Mouse (Mus musculus): ENCODE measurements around the gene Neil3.

Neil3 gene

DNA sequence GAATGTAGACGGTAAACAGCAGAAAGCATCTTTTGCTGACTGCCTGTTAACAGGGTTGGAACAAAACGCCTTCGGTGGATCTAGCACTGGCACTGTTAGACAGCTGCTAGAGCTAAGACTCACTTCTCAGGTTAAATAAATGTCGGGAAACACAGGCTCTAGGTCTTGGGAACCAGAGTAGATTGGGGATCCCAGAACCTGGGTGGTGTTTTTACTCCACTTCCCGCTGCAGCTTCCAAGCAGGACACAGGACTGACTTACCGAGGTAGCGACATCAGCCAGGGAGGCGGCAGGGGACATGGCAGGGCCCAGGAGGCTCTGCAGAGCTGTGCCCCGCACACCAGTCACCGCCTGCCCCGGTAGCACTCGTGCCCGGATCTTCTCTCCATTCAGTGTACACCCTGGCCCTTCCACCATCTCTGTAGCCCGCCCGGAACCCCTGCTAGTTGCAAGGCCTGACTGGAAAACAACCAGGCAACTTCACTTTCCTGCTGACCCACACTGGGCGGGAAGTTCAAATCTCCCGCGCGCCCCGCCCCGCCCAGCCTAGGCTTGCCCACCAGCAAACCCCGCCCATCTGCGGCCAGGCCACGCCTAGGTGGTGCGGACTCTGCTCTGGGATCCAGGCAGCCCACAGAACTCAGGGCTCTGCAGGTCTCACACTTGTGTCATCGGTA, at the start of gene Neil3:
Gene Neil3, minus strand, starts transcription at position 571 of the 677 bp plus-strand sequence.
- peak; percentile 84 for DNase-seq (ENCODE audit: low read depth, low spot score)

DNA sequence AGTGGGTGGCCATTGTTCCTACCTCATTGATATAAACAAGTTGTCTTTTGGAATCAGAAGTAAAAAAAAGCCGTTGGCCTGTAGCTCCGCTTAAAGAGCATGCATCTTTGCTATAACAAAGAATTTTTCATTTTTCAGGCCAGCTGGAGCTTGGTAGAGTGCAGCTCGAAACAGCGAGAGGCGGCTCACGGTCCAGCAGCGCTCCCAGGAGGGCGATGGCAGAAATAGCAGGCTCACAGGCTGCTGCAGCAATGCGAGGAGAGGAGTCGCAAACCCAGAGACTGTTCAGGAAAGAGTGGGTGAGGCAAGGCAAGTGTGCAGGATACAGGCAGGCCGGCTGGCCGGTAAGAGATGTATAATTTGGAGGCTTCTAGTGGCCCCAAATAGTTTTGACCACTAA, 42.0 kb upstream of the Neil3 start:
- peak; percentile 56 for DNase-seq (ENCODE audit: low read depth, low spot score)

DNA sequence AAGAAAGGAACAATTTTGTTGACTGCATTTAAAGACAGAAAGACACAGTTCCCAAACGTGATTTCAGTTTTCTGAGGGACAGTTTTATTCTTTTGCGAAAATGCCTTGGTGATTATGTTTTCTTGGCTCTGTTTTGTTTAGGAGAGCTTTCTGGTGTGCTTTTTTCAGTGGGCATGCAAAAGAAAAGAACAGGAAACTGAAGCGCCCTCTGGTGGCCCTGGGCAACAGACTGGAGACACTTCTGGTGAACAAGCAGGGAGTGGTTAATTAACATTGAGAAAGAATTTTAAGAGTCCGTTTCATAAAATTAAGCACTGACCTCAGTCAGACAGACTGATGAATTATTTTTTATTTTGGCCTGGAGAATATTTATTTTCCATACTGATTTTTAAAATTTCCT, 25.1 kb upstream of the Neil3 start:
- DNase-seq (ENCODE audit: low read depth, low spot score) = peak; percentile 40

DNA sequence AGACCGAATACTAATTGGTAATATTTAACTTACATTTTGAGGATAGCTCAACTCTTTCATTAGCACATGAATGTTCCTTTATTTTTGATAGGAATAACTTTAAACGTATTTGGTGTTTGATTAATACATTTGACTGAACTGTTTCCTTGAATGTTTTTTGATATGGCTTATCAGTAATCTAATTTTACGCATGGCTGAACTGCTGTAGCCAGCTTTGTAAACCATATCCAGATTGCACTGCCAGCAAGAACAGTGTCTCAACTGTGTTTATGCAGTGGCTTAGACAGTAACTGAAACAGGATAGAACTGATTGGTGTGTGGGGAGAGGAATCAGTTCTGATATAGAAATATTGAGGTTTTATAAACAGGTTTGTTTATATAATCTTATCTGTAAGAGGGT, 22.6 kb upstream of the Neil3 start:
- DNase-seq (ENCODE audit: low read depth, low spot score) = no peak

DNA sequence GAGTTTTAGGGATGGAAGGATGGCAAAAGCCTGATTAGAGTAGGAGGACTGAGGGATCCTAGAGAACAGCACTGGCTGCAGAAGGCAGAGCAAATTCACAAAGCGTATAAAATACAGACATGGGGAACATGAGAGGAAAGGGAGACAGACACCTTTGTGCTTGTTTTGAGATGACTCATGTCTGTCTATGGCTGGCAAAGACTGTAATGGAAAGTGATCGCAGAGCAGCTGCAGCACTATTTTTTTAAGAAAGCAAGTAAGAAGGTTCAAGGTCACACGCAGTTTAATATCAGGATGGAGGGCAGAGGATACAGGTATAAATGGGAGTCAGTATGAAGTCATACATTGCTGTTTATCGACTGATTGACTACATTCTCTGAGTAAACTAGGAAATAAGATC, 8.2 kb downstream of the Neil3 start:
- no peak for DNase-seq (ENCODE audit: low read depth, low spot score)

DNA sequence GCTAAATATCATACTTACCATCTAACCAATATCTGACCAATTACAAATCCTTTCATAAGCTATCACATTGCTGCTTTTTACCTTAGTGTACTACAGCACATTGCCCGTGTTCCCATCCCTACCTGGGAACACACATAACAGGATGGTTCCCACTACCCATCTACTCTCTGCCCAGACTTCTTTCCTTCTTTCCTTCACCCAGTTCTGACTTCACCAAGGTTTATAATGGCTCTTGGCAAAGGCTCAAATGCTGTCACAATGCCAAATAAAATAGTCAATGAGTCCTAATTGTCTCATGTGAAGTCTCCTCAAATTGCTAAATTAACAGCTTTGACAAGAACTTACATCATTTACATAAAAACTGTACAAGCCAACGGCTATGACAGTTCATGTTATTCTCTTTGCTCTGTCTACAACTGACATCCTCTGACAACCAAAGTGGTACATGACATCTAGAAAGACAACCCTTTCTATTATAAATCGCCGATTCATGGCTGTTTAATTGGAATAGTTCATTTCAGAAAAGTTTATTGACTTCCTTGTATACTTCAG, 9.9 kb downstream of the Neil3 start:
- DNase-seq (ENCODE audit: low read depth, low spot score) = no peak

DNA sequence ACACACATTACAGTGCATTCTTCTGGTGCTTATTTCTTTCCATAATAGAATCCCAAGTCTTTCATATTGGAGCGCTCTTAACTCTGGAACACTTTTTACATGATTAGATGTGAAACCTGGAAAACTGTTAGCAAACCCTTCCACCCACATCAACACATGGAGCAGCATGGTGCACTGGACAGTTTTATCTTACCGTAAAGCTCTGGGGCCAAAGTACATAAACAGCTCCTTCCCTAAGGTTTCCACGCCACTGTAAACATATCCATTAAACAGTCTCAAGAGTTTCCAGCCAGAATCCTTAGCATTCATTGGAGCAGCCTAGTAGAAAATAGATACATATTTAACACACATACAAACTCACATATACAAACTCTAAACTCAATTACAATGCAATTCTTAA, 15.4 kb downstream of the Neil3 start:
- no peak for DNase-seq (ENCODE audit: low read depth, low spot score)

DNA sequence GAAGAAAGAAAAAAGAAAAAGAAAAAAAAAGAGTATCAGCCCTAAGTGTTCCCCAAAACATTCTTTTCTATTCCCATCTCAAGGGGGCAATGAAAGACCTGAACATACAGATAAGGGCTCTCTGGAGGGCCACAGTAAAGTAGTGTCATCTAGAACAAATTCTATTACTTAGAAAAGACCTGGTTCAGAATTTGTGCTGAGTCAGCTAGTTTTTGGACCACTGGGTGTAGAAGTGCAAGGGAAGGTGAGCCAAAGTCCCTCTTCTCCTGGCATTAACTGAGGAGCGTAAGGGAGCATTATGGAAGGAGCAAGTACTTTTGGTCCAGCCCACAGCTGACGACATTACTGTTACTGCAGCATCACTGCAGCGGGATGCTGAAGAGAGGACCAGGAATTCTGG, 19.7 kb downstream of the Neil3 start:
- no peak for DNase-seq (ENCODE audit: low read depth, low spot score)

DNA sequence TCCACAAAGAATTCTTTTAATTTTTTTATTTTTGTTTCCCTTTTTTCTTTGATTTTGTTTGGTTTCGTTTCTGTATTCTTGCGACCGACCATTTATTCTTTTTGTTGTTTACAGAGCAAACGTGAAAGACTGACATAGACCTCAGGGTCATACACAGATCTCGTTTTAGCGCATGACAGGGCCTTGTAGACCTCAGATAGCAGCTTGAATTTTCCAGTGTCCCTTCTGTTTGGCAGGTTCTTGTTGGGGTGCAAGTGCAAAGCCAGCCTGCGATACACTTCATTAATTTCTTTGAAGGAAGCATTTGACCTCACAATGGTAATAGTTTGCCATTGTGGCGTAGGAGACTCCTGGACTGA, 24.6 kb downstream of the Neil3 start:
- DNase-seq (ENCODE audit: low read depth, low spot score) = no peak

DNA sequence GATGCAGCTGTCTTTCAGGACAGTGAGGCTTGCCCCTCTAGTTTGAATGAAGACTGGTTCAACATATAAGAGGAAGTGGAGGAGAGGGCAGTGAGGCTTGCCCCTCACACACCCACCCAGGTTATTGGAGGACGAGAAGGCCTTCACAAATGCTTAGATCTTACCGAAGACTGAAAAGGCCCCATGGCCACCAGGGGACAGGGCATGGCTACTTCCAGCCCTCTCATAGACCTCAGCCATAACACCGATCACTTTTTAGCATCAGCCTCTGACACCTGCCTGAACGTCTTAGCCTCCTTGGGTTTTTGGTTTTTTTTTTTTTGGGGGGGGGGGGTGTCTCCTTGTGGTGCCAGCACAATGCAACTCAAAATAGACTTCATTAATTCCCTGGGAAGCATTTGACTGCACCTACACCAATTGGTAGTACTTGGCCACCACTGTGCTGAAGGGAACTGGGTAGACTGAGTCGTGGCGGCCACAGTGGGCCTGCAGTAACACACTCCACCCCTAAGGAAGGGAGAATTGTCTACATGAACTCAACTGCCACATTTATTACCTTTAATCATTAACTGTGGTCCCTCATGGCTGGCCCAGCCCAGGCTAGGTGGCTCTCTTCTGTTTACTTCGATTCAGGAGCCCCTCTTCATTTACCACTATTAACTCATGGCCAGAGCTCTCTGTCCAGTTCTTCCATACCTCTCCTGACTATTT, 25.1 kb downstream of the Neil3 start:
- DNase-seq (ENCODE audit: low read depth, low spot score) = no peak

DNA sequence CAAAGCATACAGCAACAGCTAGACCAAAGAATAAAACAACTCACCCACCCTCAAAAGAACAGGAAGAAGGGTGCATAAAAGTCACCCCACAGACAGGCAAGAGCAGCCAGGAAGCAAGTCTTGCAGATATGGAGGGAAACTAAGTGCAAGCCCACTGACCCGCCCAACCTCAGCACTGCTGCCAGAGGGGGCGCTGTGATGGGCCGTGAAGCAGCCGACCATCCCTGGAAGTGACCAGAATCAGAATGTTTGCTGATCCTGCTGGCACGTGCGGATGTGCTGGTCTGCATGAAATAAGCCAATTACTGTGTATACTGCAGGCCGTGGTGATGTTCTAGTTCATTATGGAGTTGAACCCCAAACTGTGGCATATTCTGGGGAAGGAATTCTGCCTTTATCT, 26.6 kb downstream of the Neil3 start:
- no peak for DNase-seq (ENCODE audit: low read depth, low spot score)

DNA sequence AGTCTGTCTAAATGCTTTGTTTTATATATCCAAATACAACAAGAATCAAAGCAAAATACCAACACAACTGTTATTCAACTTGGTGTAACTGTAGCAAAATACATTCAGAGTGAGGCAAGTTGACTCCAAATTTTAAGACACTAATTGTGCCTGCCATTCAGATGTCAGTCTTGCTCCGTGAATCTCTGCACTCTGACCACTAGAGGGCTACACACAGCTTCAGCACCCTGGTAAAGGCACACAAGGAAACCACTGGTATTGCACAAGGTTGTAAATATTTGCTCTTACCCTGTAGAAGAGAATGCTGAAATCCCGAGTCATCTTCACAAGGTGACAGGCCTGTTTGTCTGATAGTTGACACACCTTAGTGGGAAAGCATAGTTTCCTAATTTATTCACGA, 31.8 kb downstream of the Neil3 start:
- peak; percentile 41 for DNase-seq (ENCODE audit: low read depth, low spot score)

DNA sequence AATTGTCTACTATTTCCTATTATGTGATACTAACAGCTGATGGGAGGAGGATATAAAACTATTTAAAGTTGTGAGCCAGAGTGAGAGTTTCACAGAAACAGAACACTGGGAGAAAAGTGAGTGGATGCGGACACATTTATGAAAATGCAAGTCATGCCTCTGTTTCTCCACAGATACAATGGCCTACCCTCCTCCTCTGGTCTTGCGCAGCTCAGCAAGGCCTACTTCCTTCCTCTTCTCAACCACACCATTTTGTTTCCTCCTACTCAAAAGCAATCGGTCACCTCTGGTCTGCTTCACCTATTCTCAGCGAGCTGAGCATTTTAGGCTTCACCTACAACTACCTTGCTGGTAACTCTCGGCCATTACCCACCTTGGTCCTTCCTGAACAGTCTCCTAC, 34.0 kb downstream of the Neil3 start:
- DNase-seq (ENCODE audit: low read depth, low spot score) = no peak

DNA sequence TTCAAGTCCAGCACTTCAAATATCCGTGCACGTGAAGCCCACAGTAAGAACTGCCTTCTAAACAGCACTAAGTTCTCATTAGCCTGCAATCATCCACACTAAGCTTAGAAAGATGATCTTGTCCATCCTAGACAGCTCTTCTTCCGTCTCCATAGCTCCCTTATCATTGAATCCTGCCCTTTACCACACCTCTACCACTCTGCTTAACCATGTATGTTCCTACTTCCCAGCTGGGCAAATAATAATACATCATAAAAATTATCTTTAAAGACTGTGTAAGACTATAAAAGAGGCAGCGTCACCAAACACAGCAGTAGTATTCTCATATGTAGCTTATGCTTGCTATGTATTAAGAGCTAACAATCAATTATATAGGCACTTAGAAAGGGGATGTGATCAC, 35.2 kb downstream of the Neil3 start:
- no peak for DNase-seq (ENCODE audit: low read depth, low spot score)

DNA sequence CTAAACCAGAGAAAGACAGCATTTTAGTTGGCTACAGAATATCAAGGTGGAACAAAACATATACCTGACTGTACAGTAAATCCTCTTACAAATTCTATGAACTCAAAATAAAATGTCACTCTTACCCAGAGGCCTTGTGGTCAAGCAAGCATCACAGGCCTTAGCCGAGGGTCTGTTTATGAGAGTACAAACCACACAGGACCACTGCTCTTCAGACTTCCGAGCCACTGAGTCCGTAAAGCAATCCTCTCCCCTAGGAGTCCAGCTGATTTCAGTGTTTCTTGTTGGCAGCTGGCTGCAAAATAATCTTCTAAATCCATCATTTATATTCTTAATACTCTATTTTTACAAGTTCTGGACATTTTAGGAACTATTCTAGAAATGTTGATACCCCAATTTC, 38.0 kb downstream of the Neil3 start:
- no peak for DNase-seq (ENCODE audit: low read depth, low spot score)

DNA sequence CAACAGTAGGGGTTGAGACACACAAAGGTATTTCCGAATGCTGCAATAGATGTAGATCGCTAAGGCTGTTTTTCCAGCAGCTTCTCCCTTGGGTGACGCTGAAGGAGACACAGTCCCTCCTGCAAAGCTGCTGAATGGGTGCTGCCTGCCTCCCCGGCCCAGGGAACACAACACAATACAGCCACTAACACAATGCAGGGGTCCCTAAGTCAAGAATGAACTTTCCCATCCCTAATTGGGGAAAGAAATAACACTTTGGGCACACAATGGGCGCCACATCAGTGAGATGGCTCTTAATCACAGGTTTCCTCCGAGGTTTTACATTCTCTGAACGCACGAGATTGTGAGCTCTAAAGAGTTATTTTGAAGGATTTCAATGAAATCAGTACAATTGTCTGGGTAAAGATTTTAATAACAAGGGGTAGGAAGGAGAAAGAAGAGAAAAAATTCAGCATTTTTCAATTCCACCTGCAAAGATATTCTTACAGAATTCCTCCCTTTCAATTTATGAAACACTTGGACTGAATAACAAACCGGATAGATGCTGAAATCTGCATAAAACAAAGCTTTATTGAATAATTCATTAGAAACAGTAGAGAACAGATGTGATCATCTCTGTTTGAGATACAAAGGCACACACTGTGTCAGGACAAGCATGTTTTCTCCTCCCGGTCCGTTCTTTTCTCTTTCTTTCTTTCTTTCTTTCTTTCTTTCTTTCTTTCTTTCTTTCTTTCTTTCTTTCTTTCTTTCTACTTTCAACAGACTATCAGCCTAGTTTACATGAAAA, 38.6 kb downstream of the Neil3 start:
- no peak for DNase-seq (ENCODE audit: low read depth, low spot score)

DNA sequence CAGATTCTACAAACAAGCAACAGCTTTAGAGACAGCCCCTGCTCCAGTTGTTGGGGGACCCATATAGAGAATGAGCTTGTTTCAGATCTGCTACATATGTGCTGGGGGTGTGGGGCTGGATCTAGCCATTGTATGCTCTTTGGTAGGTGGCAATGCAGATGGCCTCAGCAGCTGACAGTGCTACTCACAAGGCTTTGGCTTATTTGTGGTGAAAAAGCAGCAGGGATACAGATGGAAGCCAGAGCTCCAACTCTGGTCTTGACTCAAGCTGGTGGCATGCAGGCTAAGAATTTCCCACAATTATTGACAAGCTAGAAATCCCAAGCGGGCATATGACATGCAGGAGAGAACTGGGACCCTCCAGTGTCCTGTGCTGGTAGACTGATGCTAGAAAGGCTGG, 40.8 kb downstream of the Neil3 start:
- no peak for DNase-seq (ENCODE audit: low read depth, low spot score)

DNA sequence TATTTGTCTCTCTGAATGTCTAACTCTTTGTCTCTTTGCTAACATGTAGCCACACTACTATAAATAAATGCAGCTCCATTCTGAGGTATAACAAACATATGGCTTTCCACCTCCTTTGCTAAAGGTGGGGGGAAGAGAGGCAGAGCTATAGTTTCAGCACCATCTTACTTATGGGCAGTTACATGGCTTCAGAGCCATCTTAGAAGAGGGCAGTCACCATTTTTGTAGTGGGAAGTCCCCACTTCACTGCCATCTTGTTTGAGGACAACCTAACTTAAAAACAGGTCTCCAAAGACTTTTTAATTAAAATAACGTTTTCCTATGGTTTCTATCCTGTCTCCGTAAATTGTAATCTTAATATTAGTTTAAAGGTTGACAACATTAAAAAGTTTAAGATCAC, 47.1 kb downstream of the Neil3 start:
- DNase-seq (ENCODE audit: low read depth, low spot score) = no peak

DNA sequence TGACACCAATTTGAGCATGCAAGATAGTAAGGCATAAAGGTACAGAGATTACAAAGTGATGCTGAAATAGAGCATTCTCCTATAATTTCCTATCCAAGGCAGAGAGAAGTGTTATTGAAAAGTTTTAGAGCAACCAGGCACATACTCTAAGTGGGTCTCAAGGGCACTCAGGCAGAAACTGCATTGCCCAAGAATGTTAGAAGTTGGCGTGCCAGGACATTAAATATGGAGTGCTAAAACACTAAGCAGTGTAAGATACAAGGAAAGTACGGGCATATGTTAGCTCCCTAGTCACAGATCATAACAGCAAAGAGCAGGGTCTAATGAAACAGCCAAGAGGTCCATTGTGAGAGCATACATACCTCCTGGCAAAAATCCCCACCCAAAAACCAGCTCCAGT, 65.3 kb downstream of the Neil3 start:
- DNase-seq (ENCODE audit: low read depth, low spot score) = no peak

DNA sequence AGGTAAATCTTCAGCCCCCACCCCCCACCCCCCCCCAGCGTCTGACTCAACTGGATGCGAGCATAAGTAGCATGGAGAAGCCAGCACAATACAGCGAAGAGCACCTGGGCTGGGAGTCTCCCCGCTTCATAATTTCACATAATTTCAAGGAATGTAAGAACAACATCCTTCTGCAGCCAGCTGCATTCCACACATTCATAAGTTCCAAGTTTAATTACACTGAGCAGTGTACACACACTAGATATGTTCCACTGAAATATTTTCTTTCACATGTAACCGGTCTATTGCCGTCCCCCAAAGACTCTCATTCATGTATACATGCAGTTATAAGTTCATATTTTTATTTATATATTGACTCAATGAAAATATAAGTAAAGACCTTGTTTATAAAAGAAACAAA, 72.6 kb downstream of the Neil3 start:
- DNase-seq (ENCODE audit: low read depth, low spot score) = no peak

DNA sequence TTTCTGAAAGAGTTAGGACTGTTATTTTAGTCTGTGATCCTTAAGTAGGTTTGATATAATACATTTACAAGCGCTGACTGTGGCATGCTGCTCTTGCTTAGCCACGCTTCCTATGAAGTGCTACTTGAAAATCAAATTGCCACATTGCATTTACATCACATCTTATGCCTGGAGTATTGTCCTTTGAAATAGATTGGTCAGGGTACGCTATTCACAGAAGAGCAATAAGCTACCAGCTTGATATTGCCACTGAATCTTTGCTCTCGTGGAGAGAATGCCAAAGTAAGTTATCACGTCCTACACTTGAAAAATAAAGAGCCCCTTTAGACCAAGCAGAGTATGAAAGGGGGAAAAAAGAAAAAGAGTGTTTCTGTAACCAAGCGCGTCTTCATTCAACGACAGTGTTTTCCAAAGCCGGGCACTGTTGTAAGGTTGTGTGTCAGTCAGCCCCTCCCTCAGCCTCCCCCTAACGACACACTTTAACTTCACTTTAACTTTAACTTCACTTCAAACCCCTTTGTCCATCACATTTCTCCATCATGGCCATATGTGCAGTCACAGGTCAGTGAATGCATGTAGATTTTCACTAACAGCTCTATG, 76.3 kb downstream of the Neil3 start:
- no peak for DNase-seq (ENCODE audit: low read depth, low spot score)

DNA sequence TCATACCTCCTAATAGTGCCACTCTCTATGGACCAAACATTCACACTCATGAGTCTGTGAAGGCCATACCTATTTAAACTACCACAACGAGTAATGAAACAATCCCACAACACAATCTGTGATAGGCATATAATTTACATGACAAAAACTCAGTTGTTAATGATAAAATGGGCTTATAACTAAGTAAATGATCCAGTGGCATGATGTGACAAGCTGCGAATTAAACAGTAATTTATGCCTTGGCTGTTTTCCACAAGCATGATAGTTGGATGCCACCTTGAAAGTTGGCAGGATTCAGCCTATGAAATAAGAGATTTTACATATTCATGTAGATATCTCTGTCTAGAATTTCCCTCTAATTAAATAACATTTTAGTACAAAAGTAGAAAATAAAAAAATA, 99.3 kb downstream of the Neil3 start:
- DNase-seq (ENCODE audit: low read depth, low spot score) = no peak

Measured in mesoderm, embryonic 11.5 days (tissue).